Mouse (Mus musculus): ENCODE results near the gene Grik1. TPM values are rescaled to one million over a fixed set of nuclear protein-coding genes. Genes with fewer than 3 reads are reported as not detected.

Gene Grik1
- 0.05 and 0.16 TPM in 2 replicates for polyA plus RNA-seq (2015; fragmentation: Nextera tagmentation; extraction: Ambion mirVana)

DNA sequence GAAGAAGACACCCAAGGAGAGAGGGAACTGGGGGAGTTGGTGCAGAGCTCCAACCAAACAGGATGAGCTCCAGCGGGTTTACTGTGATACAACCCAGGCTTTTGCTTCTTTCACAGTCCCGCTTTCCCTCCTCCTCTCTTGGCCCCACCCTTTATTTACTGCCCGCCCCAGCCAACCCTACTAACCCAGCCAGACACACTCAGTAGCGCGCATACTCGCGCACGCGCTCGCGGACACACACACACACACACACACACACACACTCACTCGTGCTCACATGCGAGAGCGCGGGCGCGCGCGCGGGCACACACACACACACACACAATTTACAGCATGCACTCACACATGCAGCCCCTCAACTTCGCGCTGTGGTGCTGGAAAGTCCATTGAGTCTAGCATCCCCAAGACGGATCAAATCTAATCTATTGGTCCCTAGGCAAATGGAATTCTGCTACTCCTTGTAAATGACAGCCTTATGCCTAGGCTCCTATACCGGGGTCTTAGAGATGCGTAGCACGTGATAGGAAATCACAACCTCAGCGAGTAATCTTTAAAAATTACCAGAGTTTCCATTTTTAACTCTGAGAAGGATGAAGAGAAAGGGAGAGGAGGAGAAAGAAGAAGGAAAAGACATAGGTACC, at the start of gene Grik1:
Gene Grik1 (minus strand): TSS at position 134 of the 641 bp plus-strand sequence.
- DNase-seq (ENCODE audit: low spot score) = no peak

DNA sequence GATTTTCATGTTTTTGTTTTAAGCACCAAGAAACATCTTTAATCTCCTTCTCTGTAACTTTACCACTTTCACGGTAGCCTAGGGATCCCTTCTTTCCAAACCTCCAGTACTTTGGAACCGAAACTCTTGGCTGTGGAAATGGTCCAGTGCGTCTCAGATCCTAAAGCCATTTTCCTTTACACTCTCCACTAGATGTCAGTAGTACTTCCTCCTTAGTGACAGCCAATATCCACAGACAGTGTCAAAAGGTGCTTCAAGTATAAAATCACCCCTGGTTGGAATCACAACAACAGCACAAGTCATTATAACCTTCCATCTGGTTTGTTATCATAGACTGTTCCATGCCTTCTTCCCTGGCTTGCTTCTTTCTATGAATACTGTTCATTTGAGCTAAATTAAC, 4.1 kb upstream of the Grik1 start:
- DNase-seq (ENCODE audit: low spot score) = no peak

DNA sequence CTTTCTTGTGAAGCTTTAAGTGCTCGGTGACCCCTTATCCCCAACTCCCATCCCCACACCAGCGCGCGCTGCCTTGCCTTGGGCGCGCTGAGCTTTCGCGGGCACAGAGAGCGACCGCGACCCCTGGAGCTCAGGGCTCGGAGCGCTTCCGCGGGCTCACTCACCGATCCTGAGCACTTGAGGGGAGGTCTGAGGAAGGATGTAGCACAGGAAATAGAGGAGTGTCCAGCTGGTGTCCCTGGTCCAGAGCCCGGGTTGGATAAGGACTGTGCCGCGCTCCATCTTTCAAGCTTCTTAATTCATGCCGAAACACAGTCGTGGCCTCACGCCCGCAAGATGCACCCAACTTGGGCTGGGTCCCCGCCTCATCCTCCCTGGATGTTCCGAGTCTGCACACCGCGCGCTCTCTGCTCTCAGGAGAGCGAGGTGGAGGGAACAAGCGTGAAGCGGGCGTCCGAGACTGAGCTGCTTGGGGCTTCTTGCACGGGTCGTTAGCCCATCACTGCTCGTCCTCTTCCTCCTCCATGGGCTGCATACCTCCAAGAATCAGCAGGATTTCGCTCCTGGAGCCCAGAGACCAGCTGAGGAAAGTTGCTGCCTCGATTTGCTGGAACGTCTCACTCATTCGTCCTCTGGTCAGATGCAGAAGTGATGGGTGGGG, 514 bp downstream of the Grik1 start:
- DNase-seq (ENCODE audit: low spot score) = no peak

- no peak for DNase-seq (ENCODE audit: low spot score)
These were observed 31.7 kb downstream of the Grik1 start for GRCm38 (mm10) chr16:88258407-88258806.

DNA sequence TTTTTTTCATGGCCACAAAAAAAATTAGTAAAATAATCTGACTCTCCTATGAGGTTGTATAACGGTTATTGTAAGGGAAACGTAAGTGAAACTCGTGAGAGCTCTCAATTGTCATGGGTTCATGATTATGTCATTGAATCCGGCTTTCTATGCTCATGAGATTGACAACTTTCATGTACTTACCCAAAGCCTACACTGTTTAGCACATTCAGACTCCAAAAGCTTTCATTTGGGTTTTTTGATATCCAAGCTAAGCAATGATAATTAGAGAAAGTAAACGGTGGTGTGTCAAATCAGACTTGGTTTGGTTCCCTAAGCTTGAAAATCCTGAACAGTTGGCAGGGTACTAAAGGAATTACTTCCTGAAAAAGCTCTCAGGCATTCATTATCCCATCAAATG, 33.0 kb downstream of the Grik1 start:
- no peak for DNase-seq (ENCODE audit: low spot score)

GRCm38 (mm10) chr16:88256101-88256500, 34.0 kb downstream of the Grik1 start:
- DNase-seq (ENCODE audit: low spot score) = no peak

- DNase-seq (ENCODE audit: low spot score) = no peak
These were observed 37.4 kb downstream of the Grik1 start for GRCm38 (mm10) chr16:88252676-88253075.

DNA sequence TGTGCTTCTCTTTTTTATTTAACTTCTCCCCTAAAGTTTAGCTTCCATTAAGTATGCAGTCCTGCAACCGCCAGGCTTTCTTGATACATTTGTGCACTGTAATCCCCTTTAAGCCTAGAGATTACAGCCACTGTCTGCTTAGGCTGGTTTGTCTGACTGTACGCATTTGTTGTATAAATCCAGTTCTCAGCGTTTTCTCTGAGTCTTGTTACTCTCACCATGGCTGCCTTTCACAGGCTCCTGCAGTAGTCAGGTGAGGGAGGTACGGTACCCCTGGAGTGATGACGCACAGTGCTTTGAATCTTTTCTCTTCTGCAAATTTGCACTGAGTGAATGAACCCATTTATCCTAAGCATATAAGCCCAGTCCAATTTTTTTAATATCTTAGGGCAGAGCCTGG, 39.0 kb downstream of the Grik1 start:
- DNase-seq (ENCODE audit: low spot score) = no peak

GRCm38 (mm10) chr16:88249825-88250224, 40.2 kb downstream of the Grik1 start:
- no peak for DNase-seq (ENCODE audit: low spot score)

- DNase-seq (ENCODE audit: low spot score) = no peak
These were observed 42.5 kb downstream of the Grik1 start for GRCm38 (mm10) chr16:88247586-88247985.

DNA sequence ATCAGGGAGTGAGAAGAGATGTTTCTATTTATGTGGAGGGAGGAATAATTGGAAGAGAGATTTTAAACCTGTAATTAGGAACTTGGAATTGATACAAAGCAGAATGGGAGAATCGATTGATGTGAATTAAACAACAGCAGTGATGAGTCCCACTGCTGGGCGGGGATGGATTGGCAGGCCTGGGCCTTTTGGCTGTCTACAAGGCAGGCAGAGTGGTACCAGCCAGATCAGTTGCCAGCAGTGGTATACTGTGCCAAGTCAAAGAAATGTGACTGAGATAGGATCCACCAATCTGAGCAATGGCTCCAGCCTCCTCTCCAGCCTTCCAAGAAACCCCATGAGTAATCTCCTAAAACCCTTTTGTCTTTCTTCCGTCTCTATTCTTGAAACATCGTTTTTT, 45.4 kb downstream of the Grik1 start:
- no peak for DNase-seq (ENCODE audit: low spot score)

DNA sequence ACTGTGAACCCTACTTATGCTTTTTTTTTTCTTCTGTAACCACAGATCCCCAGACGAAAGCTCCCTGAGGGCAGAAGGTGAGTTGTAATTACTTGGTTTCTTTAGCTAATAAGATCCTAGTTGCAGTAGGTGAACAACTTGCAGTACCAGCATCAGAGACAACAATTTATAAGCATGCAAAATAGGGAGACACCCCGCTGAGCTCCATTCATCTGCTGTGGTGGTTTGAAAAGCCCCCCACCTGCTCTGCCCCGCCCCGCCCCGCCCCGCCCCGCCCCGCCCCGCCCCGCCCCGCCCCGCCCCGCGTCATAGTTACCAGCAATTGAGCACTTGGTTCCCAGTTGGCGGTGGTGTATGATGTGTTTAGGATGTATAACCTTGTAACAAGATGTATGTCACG, 64.4 kb downstream of the Grik1 start:
- no peak for DNase-seq (ENCODE audit: low spot score)

DNA sequence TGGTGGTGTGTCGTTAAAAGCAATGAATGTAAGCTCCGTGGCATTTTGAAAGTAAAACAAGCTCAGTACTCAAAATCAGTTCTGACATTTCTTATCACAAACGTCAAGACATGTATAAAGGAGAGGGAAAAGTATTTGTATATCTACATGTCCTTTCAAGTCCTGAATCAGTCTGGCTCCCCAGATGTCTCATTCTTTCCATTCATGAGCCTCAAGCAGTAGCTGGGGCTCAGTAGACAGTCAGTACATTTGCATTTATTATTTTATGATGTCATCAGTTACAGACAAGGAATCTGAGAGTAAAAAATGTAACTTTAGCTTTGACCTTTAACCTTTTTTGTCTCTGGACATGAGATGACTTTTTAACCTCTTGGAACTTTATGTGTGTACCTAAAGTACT, 68.1 kb downstream of the Grik1 start:
- no peak for DNase-seq (ENCODE audit: low spot score)

- DNase-seq (ENCODE audit: low spot score) = peak; percentile 43
These were observed 77.5 kb downstream of the Grik1 start for GRCm38 (mm10) chr16:88212531-88212930.

- DNase-seq (ENCODE audit: low spot score) = peak; percentile 31
These were observed 78.2 kb downstream of the Grik1 start for GRCm38 (mm10) chr16:88211852-88212251.

DNA sequence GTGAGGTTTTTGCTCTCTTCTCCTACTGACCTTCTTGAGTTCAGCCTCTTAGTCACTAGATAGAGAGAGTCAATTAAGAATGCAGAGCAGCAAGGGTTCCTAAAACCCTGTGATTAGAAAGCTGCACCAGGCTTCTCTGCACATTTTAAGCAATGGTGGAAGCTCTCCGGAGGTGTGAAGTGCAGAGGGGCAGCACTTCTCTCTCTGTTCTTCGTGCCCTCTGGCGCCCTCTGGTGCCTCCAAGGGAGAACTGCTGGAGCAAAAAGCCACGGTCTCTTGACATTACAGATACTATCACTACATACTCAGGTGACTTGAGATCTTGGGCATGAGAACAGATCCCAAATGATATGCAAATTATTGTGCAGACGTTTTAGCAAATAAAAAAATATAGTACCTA, 85.7 kb downstream of the Grik1 start:
- peak; percentile 60 for DNase-seq (ENCODE audit: low spot score)

GRCm38 (mm10) chr16:88203985-88204384, 86.1 kb downstream of the Grik1 start:
- no peak for DNase-seq (ENCODE audit: low spot score)

DNA sequence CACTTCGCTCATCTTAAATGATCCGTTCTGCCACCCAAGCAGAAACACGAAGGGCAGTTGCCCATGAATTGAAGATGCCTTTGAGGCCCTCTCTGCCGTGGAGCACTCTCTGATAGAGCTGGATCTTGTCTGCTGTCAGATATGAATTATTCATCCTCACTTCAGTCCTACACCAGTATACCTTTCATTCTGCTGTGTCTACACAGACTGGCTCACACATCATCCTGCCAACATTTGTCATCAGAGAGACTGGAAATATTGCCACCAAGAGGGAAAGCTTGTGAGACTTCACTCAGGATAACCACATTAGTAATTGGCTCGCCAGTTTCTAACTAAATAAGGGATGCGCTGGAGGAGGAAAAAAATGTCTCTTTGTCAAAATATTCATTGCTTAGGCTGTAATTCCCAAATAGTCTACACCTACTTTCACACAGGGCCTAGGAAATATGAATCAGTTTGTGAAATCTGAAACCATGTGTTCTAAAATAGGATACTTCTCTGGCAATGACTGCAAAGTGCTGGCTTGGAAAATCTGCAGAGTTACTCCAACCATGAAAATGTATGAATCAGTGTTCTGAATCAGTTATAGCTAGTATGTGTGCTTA, 102.5 kb downstream of the Grik1 start:
- DNase-seq (ENCODE audit: low spot score) = no peak

DNA sequence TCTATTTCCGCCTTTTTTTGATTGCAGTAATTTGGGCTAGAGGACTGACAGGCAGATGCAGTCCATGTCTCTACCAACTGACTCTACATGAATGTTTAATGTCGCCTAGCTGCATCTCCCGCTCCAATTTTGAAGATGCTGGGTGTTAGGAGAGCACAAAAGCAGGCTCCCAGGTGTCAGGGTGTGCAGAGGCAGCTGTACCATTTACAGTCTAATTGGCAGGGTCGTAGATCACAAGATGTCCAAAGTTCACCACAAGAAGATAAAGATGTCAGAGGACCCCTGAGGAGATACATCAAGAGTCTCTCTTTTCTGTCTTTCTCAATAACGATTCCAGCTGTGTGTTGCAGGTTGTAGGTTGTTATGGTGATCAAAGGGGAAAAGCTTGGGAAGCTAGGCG, 111.3 kb downstream of the Grik1 start:
- no peak for DNase-seq (ENCODE audit: low spot score)

DNA sequence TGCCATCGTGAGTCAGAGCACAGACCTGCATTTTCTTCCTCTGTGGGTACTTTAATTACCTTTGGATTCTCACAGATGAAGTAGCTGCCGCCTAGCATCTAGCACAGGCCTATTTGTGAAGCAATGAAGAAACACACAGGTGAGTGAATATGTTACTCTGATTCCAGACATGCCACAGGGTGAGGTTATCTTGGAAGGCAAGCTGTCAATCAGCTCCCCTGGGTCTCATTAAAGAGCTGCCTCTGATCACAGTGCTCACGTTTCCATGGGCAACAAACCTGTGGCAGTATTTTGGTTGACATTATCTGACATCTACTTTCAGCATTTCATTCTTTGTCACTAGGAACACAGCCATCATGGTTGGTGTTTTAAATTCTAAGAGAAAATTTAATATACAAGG, 112.7 kb downstream of the Grik1 start:
- DNase-seq (ENCODE audit: low spot score) = no peak

DNA sequence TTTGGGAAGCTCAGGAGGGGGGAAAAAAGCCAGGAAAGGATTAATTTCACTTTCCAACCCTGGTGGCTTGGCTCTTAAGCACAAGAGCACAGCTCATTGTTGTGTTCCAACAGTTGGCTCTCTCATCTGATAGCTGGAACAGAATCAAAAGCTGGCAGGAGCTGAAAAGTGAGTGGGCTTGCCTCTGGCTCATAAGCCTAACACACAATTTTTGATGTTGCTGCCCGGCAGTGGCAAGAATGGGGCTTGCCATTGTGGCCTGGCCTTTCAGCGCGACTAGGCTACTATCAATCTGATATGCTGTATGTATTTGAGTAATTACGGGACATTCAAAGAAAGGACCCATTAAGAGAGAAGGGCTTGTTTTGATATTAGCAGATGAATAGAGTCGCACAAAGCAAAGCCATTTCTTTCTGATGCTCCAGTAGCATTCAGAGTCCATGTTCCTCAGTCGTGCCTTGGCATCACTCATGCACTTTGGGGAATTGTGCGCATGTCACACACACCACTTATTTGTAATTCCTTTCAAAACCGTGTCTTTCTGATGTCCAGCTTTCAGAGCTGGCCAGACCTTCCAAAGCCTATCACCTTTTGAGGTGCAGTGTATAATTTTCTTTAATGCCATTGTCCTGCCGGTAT, 115.9 kb downstream of the Grik1 start:
- DNase-seq (ENCODE audit: low spot score) = no peak

DNA sequence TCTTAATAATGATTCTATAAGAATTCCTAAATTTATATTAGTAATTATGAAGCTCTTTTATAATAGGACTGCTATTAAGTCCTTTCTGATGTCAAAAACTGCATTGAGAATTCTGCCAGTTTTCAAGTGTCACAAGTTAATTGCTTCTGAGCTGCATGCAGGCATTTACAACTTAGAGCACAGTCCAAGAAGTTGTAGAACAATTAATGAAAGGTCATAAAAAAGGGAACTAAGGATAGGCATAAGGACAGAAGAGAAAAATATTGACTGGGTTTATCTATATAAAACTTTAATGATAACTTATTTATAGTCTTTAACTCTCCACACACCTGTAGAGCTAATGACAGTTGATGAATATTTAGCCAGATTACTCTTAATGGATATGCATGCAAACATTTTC, 123.5 kb downstream of the Grik1 start:
- no peak for DNase-seq (ENCODE audit: low spot score)

Measured in thymus, postnatal 0 days (tissue).